Mouse (Mus musculus) heart, postnatal 0 days (tissue): Measurements from ENCODE around the gene Tmem239. TPM values are rescaled to one million over a fixed set of nuclear protein-coding genes. Genes with fewer than 3 reads are reported as not detected.

ENCODE experiments used
- ATAC-seq: fragments of 200-750 bp; cut with Nextera tagmentation; 2 replicates; pipeline ENCODE4 v1.8.0; 2017; ENCODE audit warnings: low read depth, moderate number of reproducible peaks, moderate library complexity; ENCODE audit not compliant: insufficient read depth
- DNase-seq: peaks from one replicate; pipeline ENCODE4 v3.0.0-alpha.2; 2016; ENCODE audit warnings: low spot score
- H3K27ac ChIP-seq: fragments of 300-500 bp; sonication (generic); 2 replicates; pipeline ENCODE4 v1.5.1; 2014; ENCODE audit warnings: low read depth, mild to moderate bottlenecking
- H3K27me3 ChIP-seq: fragments of 300-500 bp; sonication (generic); 2 replicates; pipeline ENCODE4 v1.6.1; 2014; ENCODE audit warnings: low read length, mixed read lengths; ENCODE audit not compliant: control insufficient read depth, insufficient read depth
- H3K36me3 ChIP-seq: fragments of 300-500 bp; sonication (generic); replicated peaks from 2 replicates; pipeline ENCODE4 v1.6.1; 2014; ENCODE audit warnings: low read length, mixed read lengths; ENCODE audit not compliant: control insufficient read depth, insufficient read depth
- H3K4me1 ChIP-seq: fragments of 300-500 bp; sonication (generic); 2 replicates; pipeline ENCODE4 v1.6.1; 2014; ENCODE audit warnings: antibody characterized with exemption; ENCODE audit not compliant: control insufficient read depth, insufficient read depth
- H3K4me2 ChIP-seq: fragments of 300-500 bp; sonication (generic); 2 replicates; pipeline ENCODE4 v1.6.1; 2014; ENCODE audit warnings: low read depth, mild to moderate bottlenecking, low read length, moderate library complexity
- H3K4me3 ChIP-seq: fragments of 300-500 bp; sonication (generic); 2 replicates; pipeline ENCODE4 v1.5.1; 2014; ENCODE audit warnings: low read depth, low read length
- H3K9ac ChIP-seq: fragments of 300-500 bp; sonication (generic); replicated peaks from 2 replicates; pipeline ENCODE4 v1.6.1; 2014; ENCODE audit warnings: low read depth, low read length, mixed read lengths
- H3K9me3 ChIP-seq: fragments of 300-500 bp; sonication (generic); replicated peaks from 2 replicates; pipeline ENCODE4 v1.6.1; 2016; ENCODE audit warnings: low read length; ENCODE audit not compliant: control insufficient read depth
- CTCF ChIP-seq: IDR thresholded peaks from 2 replicates; pipeline ENCODE4 v1.5.1; 2016; ENCODE audit warnings: antibody characterized with exemption, control low read depth, low read depth
- EP300 ChIP-seq: IDR thresholded peaks from 2 replicates; pipeline ENCODE4 v1.6.1; 2016; ENCODE audit warnings: antibody characterized with exemption, low read depth
- WGBS: fragments of 180-500 bp; shearing (Covaris S2); extraction: QIAGEN DNeasy Blood & Tissue Kit; methylation state at CpG from one replicate; pipeline ENCODE4 v1.1.7; 2014; 5-methylcytosine and 5-hydroxymethylcytosine counted together
- polyA plus RNA-seq: library from polyadenylated mRNA; unstranded; fragments of >200 nt; fragmentation: Nextera tagmentation; extraction: Ambion mirVana; gene quantifications from 2 replicates; pipeline ENCODE4 v1.2.1, GENCODE M21; 2015
- total RNA-seq: library from RNA; depleted of rRNA; stranded (reverse); fragments of >200 nt; gene quantifications from 2 replicates; pipeline ENCODE4 v1.2.3, GENCODE M21; 2014; ENCODE audit warnings: low replicate concordance

Tmem239 gene
- total and polyA plus RNA-seq, 2 experiments from 2014 or later, result not detected

- no peaks in the 10 kb centered on the region for H3K9me3 ChIP-seq
- TF ChIP-seq EP300 (no peak), CTCF (peak; percentile 90)
- H3K36me3 ChIP-seq, result no peaks in the 10 kb centered on the region
These were observed 5.5 kb downstream of the Tmem239 start for GRCm38 (mm10) chr2:130411558-130412495.

GRCm38 (mm10) chr2:130412775-130413174 lies 6.5 kb downstream of the Tmem239 start:
- H3K4me3 ChIP-seq, result no peak overlapping the region
- no peak overlapping the region for H3K9ac ChIP-seq
- no peaks in the 10 kb centered on the region for H3K9me3 ChIP-seq
- no peak for TF ChIP-seq CTCF
- TF ChIP-seq EP300, result no peak
- DNase-seq (no peak), ATAC-seq (no peak)
- no peaks in the 10 kb centered on the region for H3K36me3 ChIP-seq
- no peak overlapping the region for H3K27ac ChIP-seq
- 78% methylated on average over 3 of the region's 3 CpGs for WGBS
- no peaks in the 10 kb centered on the region for H3K4me1 ChIP-seq
- H3K4me2 ChIP-seq, result no peak overlapping the region
- no peaks in the 10 kb centered on the region for H3K27me3 ChIP-seq

More at GRCm38 (mm10) chr2:130411558-130412495, 5.5 kb downstream of the Tmem239 start:
- no peak overlapping the region for H3K4me2 ChIP-seq
- no peaks in the 10 kb centered on the region for H3K27me3 ChIP-seq
- H3K9ac ChIP-seq, result no peak overlapping the region
- H3K27ac ChIP-seq, result no peak overlapping the region
- no peak overlapping the region for H3K4me3 ChIP-seq
- H3K4me1 ChIP-seq, result no peaks in the 10 kb centered on the region
- DNase-seq (peak; percentile 73), ATAC-seq (peak; percentile 81; the same call in 1 of the 2 replicates)
- WGBS, result 31% methylated on average over 16 of the region's 16 CpGs

- no peaks in the 10 kb centered on the region for H3K36me3 ChIP-seq
- ATAC-seq (no peak), DNase-seq (no peak)
- WGBS, result 70% methylated on average over 6 of the region's 6 CpGs
- no peak overlapping the region for H3K4me3 ChIP-seq
- H3K4me1 ChIP-seq, result no peaks in the 10 kb centered on the region
- no peaks in the 10 kb centered on the region for H3K9me3 ChIP-seq
- H3K4me2 ChIP-seq, result no peak overlapping the region
- H3K27ac ChIP-seq, result no peak overlapping the region
- no peaks in the 10 kb centered on the region for H3K27me3 ChIP-seq
- TF ChIP-seq EP300 (no peak), CTCF (peak; percentile 20; the same call in 1 of the 2 replicates)
- H3K9ac ChIP-seq, result no peak overlapping the region
These were observed 8.0 kb downstream of the Tmem239 start for GRCm38 (mm10) chr2:130414094-130414856.

- Histone ChIP-seq H3K4me3 (no peak overlapping the region), H3K9ac (no peak overlapping the region), H3K36me3 (no peaks in the 10 kb centered on the region), H3K4me1 (peaks cover 11% of the 10 kb centered on the region; the same call in 1 of the 2 replicates), H3K27me3 (no peaks in the 10 kb centered on the region), H3K4me2 (no peak overlapping the region), H3K27ac (no peak overlapping the region), H3K9me3 (no peaks in the 10 kb centered on the region)
- DNase-seq (no peak), ATAC-seq (no peak)
- TF ChIP-seq CTCF, result no peak
- no peak for TF ChIP-seq EP300
- 92% methylated on average over 26 of the region's 26 CpGs for WGBS
These were observed 15.7 kb downstream of the Tmem239 start for GRCm38 (mm10) chr2:130421781-130422620.

GRCm38 (mm10) chr2:130423397-130424125 lies 17.3 kb downstream of the Tmem239 start:
- Histone ChIP-seq H3K9ac (peak overlapping the region; percentile 86), H3K27ac (peak overlapping the region; percentile 87), H3K4me2 (peak overlapping the region; percentile 79), H3K36me3 (no peaks in the 10 kb centered on the region), H3K4me3 (peak overlapping the region; percentile 78), H3K9me3 (no peaks in the 10 kb centered on the region), H3K4me1 (peaks cover 11% of the 10 kb centered on the region; the same call in 1 of the 2 replicates), H3K27me3 (no peaks in the 10 kb centered on the region)
- TF ChIP-seq EP300 (no peak), CTCF (no peak)
- WGBS, result 12% methylated on average over 49 of the region's 49 CpGs
- DNase-seq, result peak; percentile 47
- ATAC-seq, result peak; percentile 66
